Mouse (Mus musculus) ES-Bruce4 (cell line): Measurements from ENCODE around the gene Tulp3.

Source experiments
- CTCF ChIP-seq: IDR thresholded peaks from one replicate; pipeline ENCODE4 v1.8.1; 2011; ENCODE audit warnings: low read depth, low read length
- EP300 ChIP-seq: IDR thresholded peaks from 2 replicates; pipeline ENCODE4 v1.6.1; 2011; ENCODE audit warnings: low read depth, low read length; ENCODE audit not compliant: insufficient read depth
- POLR2A ChIP-seq: IDR thresholded peaks from one replicate; pipeline ENCODE4 v1.8.1; 2011; ENCODE audit warnings: low read length; ENCODE audit not compliant: insufficient read depth

- TF ChIP-seq CTCF (no peak), POLR2A (no peak), EP300 (no peak)
These were observed 64.4 kb downstream of the Tulp3 start for GRCm38 (mm10) chr6:128291284-128291683.
